Mouse (Mus musculus) hindbrain, postnatal 0 days (tissue): ENCODE measurements around the gene Dus1l. TPM values are rescaled to one million over a fixed set of nuclear protein-coding genes. Genes with fewer than 3 reads are reported as not detected.
"Not testable (repeated sequence)": the region's sequence is repeated elsewhere in the genome, so short reads cannot be mapped to it uniquely, and the experiment has no call there.

Source experiments
- ATAC-seq: fragments of 200-750 bp; cut with Nextera tagmentation; 2 replicates; pipeline ENCODE4 v1.8.0; 2017; ENCODE audit warnings: mild to moderate bottlenecking, moderate TSS enrichment, moderate library complexity
- DNase-seq: peaks from one replicate; pipeline ENCODE4 v3.0.0-alpha.2; 2015; ENCODE audit warnings: low spot score
- H3K27ac ChIP-seq: fragments of 300-500 bp; sonication (generic); 2 replicates; pipeline ENCODE4 v1.5.1; 2014; ENCODE audit warnings: mild to moderate bottlenecking
- H3K27me3 ChIP-seq: fragments of 300-500 bp; sonication (generic); 2 replicates; pipeline ENCODE4 v1.6.1; 2014; ENCODE audit warnings: low read length, mixed read lengths; ENCODE audit not compliant: insufficient read depth
- H3K36me3 ChIP-seq: fragments of 300-500 bp; sonication (generic); 2 replicates; pipeline ENCODE4 v1.6.1; 2014; ENCODE audit warnings: low read length, mixed read lengths; ENCODE audit not compliant: insufficient read depth
- H3K4me1 ChIP-seq: fragments of 300-500 bp; sonication (generic); 2 replicates; pipeline ENCODE4 v1.6.1; 2014; ENCODE audit warnings: antibody characterized with exemption, low read length, mixed read lengths; ENCODE audit not compliant: insufficient read depth
- H3K4me2 ChIP-seq: fragments of 300-500 bp; sonication (generic); 2 replicates; pipeline ENCODE4 v1.6.1; 2014; ENCODE audit warnings: low read depth, mild to moderate bottlenecking, low read length, moderate library complexity, mixed read lengths
- H3K4me3 ChIP-seq: fragments of 300-500 bp; sonication (generic); 2 replicates; pipeline ENCODE4 v1.5.1; 2014; ENCODE audit warnings: low read length
- H3K9ac ChIP-seq: fragments of 300-500 bp; sonication (generic); replicated peaks from 2 replicates; pipeline ENCODE4 v1.6.1; 2014; ENCODE audit warnings: mild to moderate bottlenecking, low read length, moderate library complexity, mixed read lengths
- H3K9me3 ChIP-seq: fragments of 300-500 bp; sonication (generic); 2 replicates; pipeline ENCODE4 v1.6.1; 2016; ENCODE audit warnings: low read length, mixed read lengths
- CTCF ChIP-seq: IDR thresholded peaks from 2 replicates; pipeline ENCODE4 v1.5.1; 2016; ENCODE audit warnings: antibody characterized with exemption, control low read depth, low read depth
- WGBS: fragments of 180-500 bp; shearing (Covaris S2); extraction: QIAGEN DNeasy Blood & Tissue Kit; methylation state at CpG from one replicate; pipeline ENCODE4 v1.1.7; 2014; 5-methylcytosine and 5-hydroxymethylcytosine counted together
- polyA plus RNA-seq: library from polyadenylated mRNA; unstranded; fragments of >200 nt; fragmentation: Nextera tagmentation; extraction: Ambion mirVana; gene quantifications from 2 replicates; pipeline ENCODE4 v1.2.1, GENCODE M21; 2015
- total RNA-seq: library from RNA; depleted of rRNA; stranded (reverse); fragments of >200 nt; gene quantifications from 2 replicates; pipeline ENCODE4 v1.2.3, GENCODE M21; 2014

Dus1l gene
- total and polyA plus RNA-seq, 2 experiments from 2014 or later: 40.4 to 48.5 TPM

GRCm38 (mm10) chr11:120789810-120790209 is 6.4 kb downstream of the Dus1l start:
- DNase-seq: no peak
- H3K4me1 ChIP-seq: 0 out of 2 replicates have a peak, but pooled peaks cover 7% of the 10 kb centered on the region
- no peak overlapping the region for H3K9ac ChIP-seq
- H3K36me3 ChIP-seq: peaks cover 58% of the 10 kb centered on the region
- no peak overlapping the region for H3K4me2 ChIP-seq
- H3K4me3 ChIP-seq: no peak overlapping the region
- no peaks in the 10 kb centered on the region for H3K27me3 ChIP-seq
- TF ChIP-seq CTCF: peak; percentile 29; the same call in 1 of the 2 replicates
- ATAC-seq: no peak
- no peak overlapping the region for H3K27ac ChIP-seq
- WGBS: 87% methylated on average over 3 of the region's 3 CpGs
- H3K9me3 ChIP-seq: no peaks in the 10 kb centered on the region

- ATAC-seq (no peak), DNase-seq (no peak)
- Histone ChIP-seq H3K9ac (no peak overlapping the region), H3K4me3 (no peak overlapping the region), H3K27me3 (no peaks in the 10 kb centered on the region), H3K4me2 (no peak overlapping the region), H3K27ac (no peak overlapping the region), H3K9me3 (no peaks in the 10 kb centered on the region), H3K36me3 (peaks cover 58% of the 10 kb centered on the region), H3K4me1 (0 out of 2 replicates have a peak, but pooled peaks cover 7% of the 10 kb centered on the region)
- no peak for TF ChIP-seq CTCF
- WGBS: 89% methylated on average over 4 of the region's 4 CpGs
Measured at GRCm38 (mm10) chr11:120789355-120789754, 6.8 kb downstream of the Dus1l start.

GRCm38 (mm10) chr11:120788460-120788859 is 7.7 kb downstream of the Dus1l start:
- H3K27me3 ChIP-seq, DNase-seq, H3K4me2 ChIP-seq, H3K4me3 ChIP-seq, ATAC-seq, H3K9me3 ChIP-seq, H3K4me1 ChIP-seq, H3K9ac ChIP-seq, H3K27ac ChIP-seq: not testable (repeated sequence)
- WGBS: 89% methylated on average over 9 of the region's 10 CpGs
- H3K36me3 ChIP-seq: peaks cover 58% of the 10 kb centered on the region

GRCm38 (mm10) chr11:120785145-120785544 is 11.1 kb downstream of the Dus1l start:
- no peaks in the 10 kb centered on the region for H3K9me3 ChIP-seq
- peaks cover 47% of the 10 kb centered on the region for H3K36me3 ChIP-seq
- H3K4me3 ChIP-seq: peak overlapping the region; percentile 82
- H3K4me1 ChIP-seq: peaks cover 13% of the 10 kb centered on the region; the same call in 1 of the 2 replicates
- H3K9ac ChIP-seq: peak overlapping the region; percentile 92
- ATAC-seq: no peak
- TF ChIP-seq CTCF: no peak
- peak overlapping the region; percentile 87 for H3K27ac ChIP-seq
- no peaks in the 10 kb centered on the region for H3K27me3 ChIP-seq
- 37% methylated on average over 9 of the region's 9 CpGs for WGBS
- H3K4me2 ChIP-seq: peak overlapping the region; percentile 98
- no peak for DNase-seq

GRCm38 (mm10) chr11:120784064-120784791 is 12.0 kb downstream of the Dus1l start, which contains the start of the genes Rfng and Gps1:
Gene Rfng, minus strand, starts transcription at chr11:120784207.
Gene Gps1, plus strand, starts transcription at chr11:120784272.
- ATAC-seq (peak; percentile 81), DNase-seq (peak; percentile 89)
- no peak for TF ChIP-seq CTCF
- Histone ChIP-seq H3K9me3 (no peaks in the 10 kb centered on the region), H3K27me3 (no peaks in the 10 kb centered on the region), H3K36me3 (peaks cover 41% of the 10 kb centered on the region), H3K4me3 (peak within 1 kb of the TSS; percentile 82), H3K4me1 (peaks cover 13% of the 10 kb centered on the region; the same call in 1 of the 2 replicates), H3K9ac (peak within 1 kb of the TSS; percentile 92), H3K4me2 (peak within 1 kb of the TSS; percentile 98), H3K27ac (peak within 1 kb of the TSS; percentile 87)
- WGBS: 1% methylated on average over 91 of the region's 107 CpGs

GRCm38 (mm10) chr11:120783426-120784063 is 12.7 kb downstream of the Dus1l start:
- WGBS: 2% methylated on average over 42 of the region's 42 CpGs
- Histone ChIP-seq H3K4me1 (peaks cover 13% of the 10 kb centered on the region; the same call in 1 of the 2 replicates), H3K36me3 (peaks cover 38% of the 10 kb centered on the region), H3K4me3 (peak overlapping the region; percentile 82), H3K27ac (peak overlapping the region; percentile 87), H3K9ac (peak overlapping the region; percentile 92), H3K27me3 (no peaks in the 10 kb centered on the region), H3K4me2 (peak overlapping the region; percentile 98), H3K9me3 (no peaks in the 10 kb centered on the region)
- ATAC-seq: no peak; the same call in 1 of the 2 replicates
- no peak for TF ChIP-seq CTCF
- no peak for DNase-seq

- not testable (repeated sequence) for H3K4me3 ChIP-seq, H3K9me3 ChIP-seq, H3K9ac ChIP-seq, H3K27ac ChIP-seq, DNase-seq, ATAC-seq, H3K27me3 ChIP-seq, H3K4me2 ChIP-seq
- 96% methylated on average over 6 of the region's 6 CpGs for WGBS
- Histone ChIP-seq H3K4me1 (peaks cover 13% of the 10 kb centered on the region; the same call in 1 of the 2 replicates), H3K36me3 (peaks cover 24% of the 10 kb centered on the region)
Measured at GRCm38 (mm10) chr11:120781361-120781760, 14.8 kb downstream of the Dus1l start.
